Mouse (Mus musculus): ENCODE measurements at regions not wholly inside any gene's neighbourhood (a gene's known extent, or its start where the extent isn't known, plus 50 kb on each side); places are given as distances from the start of the nearest gene placed in this dataset.

- H3K27ac ChIP-seq (ENCODE audit: low read length) = no peak overlapping the region
- H3K4me2 ChIP-seq (ENCODE audit: low read depth, low read length) = no peak overlapping the region
- 68% methylated on average over 6 of the region's 6 CpGs for WGBS
- no peaks in the 10 kb centered on the region for H3K4me1 ChIP-seq (ENCODE audit: control insufficient read depth, insufficient read depth, low read length)
- no peak overlapping the region for H3K9ac ChIP-seq (ENCODE audit: low read length)
- no peaks in the 10 kb centered on the region for H3K9me3 ChIP-seq (replicated peaks; ENCODE audit: control insufficient read depth, low read length)
- ATAC-seq (replicated peaks; ENCODE audit: extremely low read depth, insufficient read depth, low FRiP score) = no peak
- no peaks in the 10 kb centered on the region for H3K27me3 ChIP-seq (ENCODE audit: control insufficient read depth, insufficient read depth, low read length)
- H3K4me3 ChIP-seq (ENCODE audit: low read length) = no peak overlapping the region
- no peaks in the 10 kb centered on the region for H3K36me3 ChIP-seq (ENCODE audit: control insufficient read depth, insufficient read depth)
These were observed 108.1 kb upstream of the Ctnnb1 start for GRCm38 (mm10) chr9:120820892-120821291.

DNA sequence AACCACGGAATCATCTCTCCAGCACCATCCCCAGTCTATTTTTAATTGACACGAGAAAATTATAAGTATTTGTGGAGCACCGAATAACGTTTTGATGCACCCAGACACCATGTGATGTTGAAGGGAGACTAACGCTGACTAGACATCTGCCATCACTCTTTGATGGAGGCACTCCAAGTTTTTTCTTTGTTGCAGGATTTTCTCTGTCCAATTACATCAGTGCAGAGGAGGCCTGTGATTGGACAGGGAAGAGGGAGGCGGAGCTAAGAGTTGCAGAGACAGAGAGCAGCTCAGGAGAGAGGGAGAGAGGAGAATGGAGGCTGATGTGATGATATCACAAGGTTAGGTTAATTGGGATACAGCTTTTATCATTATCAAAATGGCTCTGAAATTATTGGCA is 105.6 kb upstream of the Ctnnb1 start:
- H3K4me1 ChIP-seq (ENCODE audit: control insufficient read depth, insufficient read depth, low read length) = no peaks in the 10 kb centered on the region
- 67% methylated on average over 6 of the region's 6 CpGs for WGBS
- no peak for ATAC-seq (replicated peaks; ENCODE audit: extremely low read depth, insufficient read depth, low FRiP score)

DNA sequence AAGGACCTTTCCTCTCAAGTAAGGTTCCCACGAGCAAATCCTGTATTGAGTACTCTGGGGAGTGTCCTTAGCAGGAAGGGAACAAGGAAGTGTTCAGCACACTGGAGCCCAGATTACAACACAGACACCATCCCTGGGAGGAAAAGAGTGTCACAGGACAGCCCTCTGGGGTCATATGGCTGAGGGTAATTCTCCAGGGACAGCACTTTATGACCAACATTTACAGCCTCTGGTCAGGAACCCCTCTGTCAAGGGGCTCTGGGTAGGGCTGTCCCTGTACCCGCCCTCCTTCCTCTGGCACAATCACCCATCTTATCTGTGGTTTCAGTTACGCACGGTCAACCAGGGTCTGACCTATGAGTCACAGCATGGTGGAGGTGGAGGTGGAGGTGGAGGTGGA is 102.8 kb upstream of the Ctnnb1 start:
- H3K9ac ChIP-seq (ENCODE audit: low read length) = no peak overlapping the region
- ATAC-seq (replicated peaks; ENCODE audit: extremely low read depth, insufficient read depth, low FRiP score) = no peak
- no peak overlapping the region for H3K4me2 ChIP-seq (ENCODE audit: low read depth, low read length)
- no peak overlapping the region for H3K4me3 ChIP-seq (ENCODE audit: low read length)
- no peaks in the 10 kb centered on the region for H3K4me1 ChIP-seq (ENCODE audit: control insufficient read depth, insufficient read depth, low read length)
- H3K36me3 ChIP-seq (ENCODE audit: control insufficient read depth, insufficient read depth) = no peaks in the 10 kb centered on the region
- H3K9me3 ChIP-seq (replicated peaks; ENCODE audit: control insufficient read depth, low read length) = no peaks in the 10 kb centered on the region
- 44% methylated on average over 4 of the region's 4 CpGs for WGBS
- no peak overlapping the region for H3K27ac ChIP-seq (ENCODE audit: low read length)
- H3K27me3 ChIP-seq (ENCODE audit: control insufficient read depth, insufficient read depth, low read length) = no peaks in the 10 kb centered on the region

More for the DNA sequence above, 105.6 kb upstream of the Ctnnb1 start:
- H3K9ac ChIP-seq (ENCODE audit: low read length) = no peak overlapping the region
- no peak overlapping the region for H3K4me2 ChIP-seq (ENCODE audit: low read depth, low read length)
- H3K27me3 ChIP-seq (ENCODE audit: control insufficient read depth, insufficient read depth, low read length) = no peaks in the 10 kb centered on the region
- H3K36me3 ChIP-seq (ENCODE audit: control insufficient read depth, insufficient read depth) = no peaks in the 10 kb centered on the region
- no peak overlapping the region for H3K27ac ChIP-seq (ENCODE audit: low read length)
- no peak overlapping the region for H3K4me3 ChIP-seq (ENCODE audit: low read length)
- no peaks in the 10 kb centered on the region for H3K9me3 ChIP-seq (replicated peaks; ENCODE audit: control insufficient read depth, low read length)

GRCm38 (mm10) chr9:120830526-120830925 is 98.5 kb upstream of the Ctnnb1 start:
- no peaks in the 10 kb centered on the region for H3K4me1 ChIP-seq (ENCODE audit: control insufficient read depth, insufficient read depth, low read length)
- no peak overlapping the region for H3K9ac ChIP-seq (ENCODE audit: low read length)
- H3K27ac ChIP-seq (ENCODE audit: low read length) = no peak overlapping the region
- no peaks in the 10 kb centered on the region for H3K36me3 ChIP-seq (ENCODE audit: control insufficient read depth, insufficient read depth)
- H3K9me3 ChIP-seq (replicated peaks; ENCODE audit: control insufficient read depth, low read length) = no peaks in the 10 kb centered on the region
- ATAC-seq (replicated peaks; ENCODE audit: extremely low read depth, insufficient read depth, low FRiP score) = no peak
- H3K4me3 ChIP-seq (ENCODE audit: low read length) = no peak overlapping the region
- no peak overlapping the region for H3K4me2 ChIP-seq (ENCODE audit: low read depth, low read length)
- WGBS = 41% methylated on average over 5 of the region's 5 CpGs
- no peaks in the 10 kb centered on the region for H3K27me3 ChIP-seq (ENCODE audit: control insufficient read depth, insufficient read depth, low read length)

DNA sequence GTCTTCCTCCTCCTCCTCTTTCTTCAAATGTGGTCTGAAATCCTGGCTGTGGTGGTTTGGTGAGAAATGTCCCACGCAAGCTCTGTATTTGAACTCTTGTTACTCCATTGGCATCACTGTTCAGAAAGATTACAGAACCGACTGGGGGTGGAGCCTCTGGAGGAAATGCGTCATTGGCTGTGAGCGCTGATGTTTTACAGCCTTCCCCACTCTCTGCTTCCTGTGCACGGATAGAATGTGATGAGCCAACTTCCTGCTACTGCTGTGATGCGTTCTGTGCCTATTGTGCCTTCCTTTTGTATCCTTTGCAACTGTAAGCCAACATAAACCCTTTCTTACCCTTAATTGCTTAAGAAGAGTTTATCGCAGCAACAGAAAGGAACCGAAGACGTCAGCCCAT is 94.8 kb upstream of the Ctnnb1 start:
- H3K36me3 ChIP-seq (ENCODE audit: control insufficient read depth, insufficient read depth) = no peaks in the 10 kb centered on the region
- WGBS = 75% methylated on average over 9 of the region's 9 CpGs

DNA sequence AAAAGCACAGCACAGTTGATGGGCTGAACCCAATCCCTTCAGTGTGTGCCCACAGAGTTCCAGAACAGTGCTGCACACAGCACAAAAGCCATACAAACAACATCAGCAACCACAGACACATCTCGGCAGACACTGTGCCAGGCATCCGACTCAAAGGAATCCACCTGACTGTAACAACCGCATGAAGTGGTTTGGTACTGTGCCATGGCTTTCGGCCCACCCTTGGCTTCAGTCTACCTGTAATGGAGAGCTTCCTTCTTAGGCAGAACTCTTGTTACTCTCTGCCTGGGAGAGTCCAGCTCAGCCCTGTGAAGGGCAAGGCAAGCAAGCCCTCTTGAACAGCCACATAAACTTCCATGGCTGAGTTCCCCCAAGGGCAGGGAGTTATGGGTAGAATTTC is 93.4 kb upstream of the Ctnnb1 start:
- Histone ChIP-seq H3K4me3 (ENCODE audit: low read length) (no peak overlapping the region), H3K36me3 (ENCODE audit: control insufficient read depth, insufficient read depth) (no peaks in the 10 kb centered on the region), H3K9ac (ENCODE audit: low read length) (no peak overlapping the region), H3K27ac (ENCODE audit: low read length) (no peak overlapping the region), H3K9me3 (replicated peaks; ENCODE audit: control insufficient read depth, low read length) (no peaks in the 10 kb centered on the region), H3K27me3 (ENCODE audit: control insufficient read depth, insufficient read depth, low read length) (no peaks in the 10 kb centered on the region), H3K4me1 (ENCODE audit: control insufficient read depth, insufficient read depth, low read length) (no peaks in the 10 kb centered on the region), H3K4me2 (ENCODE audit: low read depth, low read length) (no peak overlapping the region)
- 79% methylated on average over 4 of the region's 4 CpGs for WGBS
- no peak for ATAC-seq (replicated peaks; ENCODE audit: extremely low read depth, insufficient read depth, low FRiP score)

More for the DNA sequence above, 94.8 kb upstream of the Ctnnb1 start:
- no peaks in the 10 kb centered on the region for H3K4me1 ChIP-seq (ENCODE audit: control insufficient read depth, insufficient read depth, low read length)
- no peaks in the 10 kb centered on the region for H3K9me3 ChIP-seq (replicated peaks; ENCODE audit: control insufficient read depth, low read length)
- H3K4me2 ChIP-seq (ENCODE audit: low read depth, low read length) = no peak overlapping the region
- H3K4me3 ChIP-seq (ENCODE audit: low read length) = no peak overlapping the region
- no peak for ATAC-seq (replicated peaks; ENCODE audit: extremely low read depth, insufficient read depth, low FRiP score)
- no peaks in the 10 kb centered on the region for H3K27me3 ChIP-seq (ENCODE audit: control insufficient read depth, insufficient read depth, low read length)
- no peak overlapping the region for H3K27ac ChIP-seq (ENCODE audit: low read length)
- no peak overlapping the region for H3K9ac ChIP-seq (ENCODE audit: low read length)

DNA sequence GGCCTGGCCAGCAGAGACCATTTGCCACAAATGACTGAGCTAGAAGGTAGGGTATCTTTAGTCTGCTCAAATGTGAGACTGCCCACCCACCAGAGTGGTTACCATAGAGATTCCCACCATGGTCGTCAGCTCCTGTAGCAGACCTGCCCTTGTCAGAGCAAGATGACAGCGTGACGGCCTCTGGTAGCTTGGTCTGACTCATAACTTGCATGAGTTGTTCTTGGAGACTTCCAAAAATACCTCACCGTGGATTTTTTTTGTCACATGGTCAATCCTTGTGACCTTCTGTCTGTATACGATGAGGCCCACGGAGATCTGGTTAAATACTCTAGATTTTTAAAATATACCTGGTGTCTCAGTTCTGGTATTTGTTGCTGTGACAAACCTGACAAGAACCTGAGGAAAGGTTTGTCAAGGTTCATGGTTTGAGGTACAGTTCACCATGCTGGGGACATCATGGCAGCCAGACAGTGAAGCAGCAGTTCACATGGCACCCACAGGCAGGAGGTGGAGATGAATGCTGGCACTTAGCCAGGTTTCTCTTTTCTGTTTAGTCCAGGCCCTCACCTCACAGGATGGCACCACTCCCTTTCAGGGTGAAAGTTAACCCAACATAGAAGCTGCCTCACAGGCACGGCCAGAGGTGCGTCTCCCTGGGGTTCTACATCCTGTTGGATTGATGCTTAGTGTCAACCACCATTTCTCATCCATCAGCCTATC is 91.4 kb upstream of the Ctnnb1 start:
- Histone ChIP-seq H3K36me3 (ENCODE audit: control insufficient read depth, insufficient read depth) (no peaks in the 10 kb centered on the region), H3K9ac (ENCODE audit: low read length) (no peak overlapping the region), H3K9me3 (replicated peaks; ENCODE audit: control insufficient read depth, low read length) (no peaks in the 10 kb centered on the region), H3K27ac (ENCODE audit: low read length) (no peak overlapping the region), H3K4me3 (ENCODE audit: low read length) (no peak overlapping the region), H3K27me3 (ENCODE audit: control insufficient read depth, insufficient read depth, low read length) (no peaks in the 10 kb centered on the region), H3K4me2 (ENCODE audit: low read depth, low read length) (no peak overlapping the region), H3K4me1 (ENCODE audit: control insufficient read depth, insufficient read depth, low read length) (no peaks in the 10 kb centered on the region)
- ATAC-seq (replicated peaks; ENCODE audit: extremely low read depth, insufficient read depth, low FRiP score) = no peak
- WGBS = 79% methylated on average over 8 of the region's 8 CpGs

DNA sequence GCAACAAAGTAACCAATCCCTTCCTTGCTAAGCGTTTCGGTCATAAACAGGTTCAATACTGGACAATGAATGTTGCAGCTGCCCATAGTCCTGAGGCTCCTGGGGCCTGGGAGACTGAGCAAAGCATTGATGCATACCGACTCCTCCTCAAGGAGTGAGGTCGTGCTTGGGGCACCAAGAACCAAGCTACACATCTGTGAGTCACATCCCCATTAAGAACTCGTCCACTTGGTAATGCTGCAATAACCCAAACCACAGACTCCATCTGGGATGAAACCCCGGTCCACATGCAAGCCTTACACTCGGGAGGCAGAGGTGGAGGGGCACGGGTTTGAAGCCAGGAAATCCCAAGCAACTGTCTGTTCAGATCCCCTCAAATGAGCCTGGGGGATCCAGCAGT is 85.3 kb upstream of the Ctnnb1 start:
- WGBS = 76% methylated on average over 8 of the region's 8 CpGs
- no peak overlapping the region for H3K9ac ChIP-seq (ENCODE audit: low read length)
- no peaks in the 10 kb centered on the region for H3K36me3 ChIP-seq (ENCODE audit: control insufficient read depth, insufficient read depth)
- no peak overlapping the region for H3K4me3 ChIP-seq (ENCODE audit: low read length)
- no peak overlapping the region for H3K4me2 ChIP-seq (ENCODE audit: low read depth, low read length)
- no peaks in the 10 kb centered on the region for H3K27me3 ChIP-seq (ENCODE audit: control insufficient read depth, insufficient read depth, low read length)
- no peak for ATAC-seq (replicated peaks; ENCODE audit: extremely low read depth, insufficient read depth, low FRiP score)
- 0 out of 2 replicates have a peak, but pooled peaks cover 8% of the 10 kb centered on the region for H3K4me1 ChIP-seq (ENCODE audit: control insufficient read depth, insufficient read depth, low read length)
- no peak overlapping the region for H3K27ac ChIP-seq (ENCODE audit: low read length)
- no peaks in the 10 kb centered on the region for H3K9me3 ChIP-seq (replicated peaks; ENCODE audit: control insufficient read depth, low read length)

- no peak for ATAC-seq (replicated peaks; ENCODE audit: extremely low read depth, insufficient read depth, low FRiP score)
- no peak overlapping the region for H3K4me3 ChIP-seq (ENCODE audit: low read length)
- H3K9ac ChIP-seq (ENCODE audit: low read length) = no peak overlapping the region
- H3K36me3 ChIP-seq (ENCODE audit: control insufficient read depth, insufficient read depth) = no peaks in the 10 kb centered on the region
- no peak overlapping the region for H3K27ac ChIP-seq (ENCODE audit: low read length)
- no peak overlapping the region for H3K4me2 ChIP-seq (ENCODE audit: low read depth, low read length)
- no peaks in the 10 kb centered on the region for H3K27me3 ChIP-seq (ENCODE audit: control insufficient read depth, insufficient read depth, low read length)
- H3K4me1 ChIP-seq (ENCODE audit: control insufficient read depth, insufficient read depth, low read length) = peaks cover 13% of the 10 kb centered on the region; the same call in 1 of the 2 replicates
- no peaks in the 10 kb centered on the region for H3K9me3 ChIP-seq (replicated peaks; ENCODE audit: control insufficient read depth, low read length)
- WGBS = 73% methylated on average over 10 of the region's 10 CpGs
These were observed 83.5 kb upstream of the Ctnnb1 start for GRCm38 (mm10) chr9:120845538-120845937.
